Mouse (Mus musculus) common myeloid progenitor, adult 5-6 weeks (primary cell): ENCODE measurements at regions not wholly inside any gene's neighbourhood (a gene's known extent, or its start where the extent isn't known, plus 50 kb on each side); places are given as distances from the start of the nearest gene placed in this dataset.

Experiments
- ATAC-seq: replicated peaks from 2 replicates; pipeline ENCODE4 v1.8.0; 2016; ENCODE audit warnings: low read depth, mild to moderate bottlenecking, moderate TSS enrichment, inconsistent platforms; ENCODE audit not compliant: poor library complexity, severe bottlenecking

- no peak for ATAC-seq
These were observed 76.1 kb upstream of the P3h2 start for GRCm38 (mm10) chr16:26181716-26182115.

GRCm38 (mm10) chr16:26171441-26171840, 65.9 kb upstream of the P3h2 start:
- ATAC-seq, result no peak

- no peak for ATAC-seq
These were observed 63.8 kb upstream of the P3h2 start for GRCm38 (mm10) chr16:26169382-26169781.

GRCm38 (mm10) chr16:26168216-26168615, 62.6 kb upstream of the P3h2 start:
- ATAC-seq, result no peak

GRCm38 (mm10) chr16:26164066-26164465, 58.5 kb upstream of the P3h2 start:
- no peak for ATAC-seq

GRCm38 (mm10) chr16:26163401-26163800, 57.8 kb upstream of the P3h2 start:
- ATAC-seq, result no peak

- no peak for ATAC-seq
These were observed 52.0 kb upstream of the P3h2 start for GRCm38 (mm10) chr16:26157606-26158005.
